29 mouse cellular contexts compared by ENCODE assay signal in genomic region chr13:72023666-72024065, GRCm38 (mm10).
DNase-seq lines count a peak whose midpoint lies in the region; ATAC-seq and TF ChIP-seq lines count a peak whose summit lies in the region.
"Had no signal": no experiment of that assay in that cellular context is flagged by ENCODE, and none has a peak within 500 bp of the region (broad histone marks: within the 10 kb centered on the region; RNA-seq: fewer than 3 reads in every experiment).

No protein-coding gene starts in this region.

- H3K9ac ChIP-seq in heart, adult 2 months (ENCODE audit: low read depth, low read length) = no peak overlapping the region
- H3K9ac ChIP-seq in heart, embryonic 11.5 days (ENCODE audit: low read depth, low read length) = no peak overlapping the region
- no peak overlapping the region for H3K9ac ChIP-seq in heart, embryonic 13.5 days
- no peak overlapping the region for H3K9ac ChIP-seq in hindbrain, embryonic 11.5 days (ENCODE audit: low read depth, low read length)
- H3K9ac ChIP-seq: embryonic facial prominence, embryonic 12.5 days; hindbrain, embryonic 15.5 days; kidney, embryonic 15.5 days; limb, embryonic 15.5 days; liver, embryonic 13.5 days; midbrain, embryonic 13.5 days; neural tube, embryonic 12.5 days had no signal

- no peak for ATAC-seq in heart, embryonic 11.5 days (replicated peaks; ENCODE audit: insufficient number of reproducible peaks, low FRiP score, low TSS enrichment)
- no peak for ATAC-seq in heart, embryonic 13.5 days (ENCODE audit: extremely low read depth, insufficient number of reproducible peaks, low FRiP score, low TSS enrichment)
- no peak for ATAC-seq in hindbrain, embryonic 11.5 days (ENCODE audit: low FRiP score)
- ATAC-seq: forebrain, embryonic 14.5 days; inflammation-experienced regulatory T-cells, adult 6 months; midbrain, embryonic 13.5 days; Patski had no signal

- no peaks in the 10 kb centered on the region for H3K36me3 ChIP-seq in heart, adult 2 months (ENCODE audit: control insufficient read depth, insufficient read depth, low read length)
- H3K36me3 ChIP-seq in heart, embryonic 11.5 days (ENCODE audit: control insufficient read depth, insufficient read depth, low read length) = no peaks in the 10 kb centered on the region
- H3K36me3 ChIP-seq in heart, embryonic 13.5 days = no peaks in the 10 kb centered on the region
- no peaks in the 10 kb centered on the region for H3K36me3 ChIP-seq in hindbrain, embryonic 11.5 days (ENCODE audit: control insufficient read depth, insufficient read depth, low read length)
- H3K36me3 ChIP-seq: embryonic facial prominence, embryonic 12.5 days; hindbrain, embryonic 15.5 days; kidney, embryonic 15.5 days; limb, embryonic 15.5 days; liver, embryonic 13.5 days; midbrain, embryonic 13.5 days; neural tube, embryonic 12.5 days had no signal

- no peak overlapping the region for H3K4me3 ChIP-seq in heart, adult 2 months
- no peak overlapping the region for H3K4me3 ChIP-seq in heart, embryonic 11.5 days (ENCODE audit: low read depth, low read length)
- H3K4me3 ChIP-seq in heart, embryonic 13.5 days = no peak overlapping the region
- no peak overlapping the region for H3K4me3 ChIP-seq in hindbrain, embryonic 11.5 days (ENCODE audit: low read depth, low read length)
- H3K4me3 ChIP-seq: embryonic facial prominence, embryonic 12.5 days; hindbrain, embryonic 15.5 days; kidney, embryonic 15.5 days; layer of hippocampus, adult 2 months; limb, embryonic 15.5 days; liver, embryonic 13.5 days; midbrain, embryonic 13.5 days; neural tube, embryonic 12.5 days had no signal

- TF ChIP-seq EP300 in heart, adult 2 months (IDR thresholded peaks at IDR 0.05; ENCODE audit: insufficient read depth, low read depth, low read length) = no peak

- H3K27ac ChIP-seq in heart, adult 2 months = no peak overlapping the region
- no peak overlapping the region for H3K27ac ChIP-seq in heart, embryonic 11.5 days (ENCODE audit: low read depth, low read length)
- H3K27ac ChIP-seq in heart, embryonic 13.5 days (replicated peaks) = peak overlapping the region; percentile 37
- no peak overlapping the region for H3K27ac ChIP-seq in hindbrain, embryonic 11.5 days (ENCODE audit: low read depth, low read length)
- H3K27ac ChIP-seq: embryonic facial prominence, embryonic 12.5 days; hindbrain, embryonic 15.5 days; kidney, embryonic 15.5 days; layer of hippocampus, adult 2 months; limb, embryonic 15.5 days; liver, embryonic 13.5 days; macrophage; midbrain, embryonic 13.5 days; neural tube, embryonic 12.5 days had no signal

- WGBS in heart, adult 2 months = 33% methylated on average over 5 of the region's 5 CpGs
- WGBS in heart, embryonic 11.5 days (ENCODE audit: insufficient replicate concordance) = 20% methylated on average over 5 of the region's 5 CpGs
- 24% methylated on average over 5 of the region's 5 CpGs for WGBS in heart, embryonic 13.5 days
- WGBS in hindbrain, embryonic 11.5 days = 71% methylated on average over 5 of the region's 5 CpGs

- TF ChIP-seq POLR2A in heart, adult 2 months (IDR thresholded peaks at IDR 0.05; ENCODE audit: insufficient read depth, low read depth, low read length) = no peak

- H3K4me1 ChIP-seq in heart, adult 2 months (ENCODE audit: control insufficient read depth, insufficient read depth, low read length) = no peaks in the 10 kb centered on the region
- no peaks in the 10 kb centered on the region; the same call in 1 of the 2 replicates for H3K4me1 ChIP-seq in heart, embryonic 11.5 days (ENCODE audit: control insufficient read depth, insufficient read depth, low read length)
- peaks cover 19% of the 10 kb centered on the region for H3K4me1 ChIP-seq in heart, embryonic 13.5 days
- H3K4me1 ChIP-seq in hindbrain, embryonic 11.5 days (replicated peaks; ENCODE audit: control insufficient read depth, insufficient read depth, low read length) = no peaks in the 10 kb centered on the region
- H3K4me1 ChIP-seq: embryonic facial prominence, embryonic 12.5 days; kidney, embryonic 15.5 days; limb, embryonic 15.5 days; liver, embryonic 13.5 days had no signal

- TF ChIP-seq CTCF in heart, adult 2 months (IDR thresholded peaks at IDR 0.05) = no peak

- H3K79me2 ChIP-seq in heart, adult 2 months (replicated peaks; ENCODE audit: control insufficient read depth, insufficient read depth, low read length) = no peaks in the 10 kb centered on the region

- H3K9me3 ChIP-seq in heart, embryonic 11.5 days (replicated peaks; ENCODE audit: control insufficient read depth, low read length) = no peaks in the 10 kb centered on the region
- H3K9me3 ChIP-seq in heart, embryonic 13.5 days = no peaks in the 10 kb centered on the region
- no peaks in the 10 kb centered on the region for H3K9me3 ChIP-seq in hindbrain, embryonic 11.5 days (ENCODE audit: control insufficient read depth, low read length)
- H3K9me3 ChIP-seq: embryonic facial prominence, embryonic 12.5 days; hindbrain, embryonic 15.5 days; limb, embryonic 15.5 days; neural tube, embryonic 12.5 days had no signal

- no peaks in the 10 kb centered on the region for H3K27me3 ChIP-seq in heart, adult 2 months (ENCODE audit: control insufficient read depth, insufficient read depth, low read length)
- no peaks in the 10 kb centered on the region for H3K27me3 ChIP-seq in heart, embryonic 11.5 days (ENCODE audit: control insufficient read depth, insufficient read depth, low read length)
- H3K27me3 ChIP-seq in heart, embryonic 13.5 days (replicated peaks) = no peaks in the 10 kb centered on the region
- no peaks in the 10 kb centered on the region for H3K27me3 ChIP-seq in hindbrain, embryonic 11.5 days (ENCODE audit: control insufficient read depth, insufficient read depth, low read length)
- H3K27me3 ChIP-seq: embryonic facial prominence, embryonic 12.5 days; limb, embryonic 15.5 days; liver, embryonic 13.5 days; neural tube, embryonic 12.5 days; Patski had no signal

- peak; percentile 17 to 31 for DNase-seq in heart, adult 2 months
- DNase-seq in heart, postnatal 10 days = peak; percentile 42 to 59
- no peak for DNase-seq in hindbrain, embryonic 11.5 days (ENCODE audit: low spot score)
- no peak for DNase-seq in left cerebral cortex, adult 8-10 months (ENCODE audit: low spot score in 2 of 2)
- no peak for DNase-seq in thymus, postnatal 14 days
- DNase-seq: adrenal gland, postnatal 10 days; cerebellum, adult 11 months; cerebellum, adult 9-10 months; embryo, embryonic 11 days; gastrocnemius, postnatal 25 days; kidney, adult 18-20 months; kidney, postnatal 36 days; left cerebral cortex, postnatal 4 days; liver, embryonic 13.5 days; lung, adult 18-20 months; lung, postnatal 10 days had no signal

- no peak overlapping the region for H3K4me2 ChIP-seq in heart, embryonic 11.5 days
- H3K4me2 ChIP-seq in heart, embryonic 13.5 days = peak overlapping the region; percentile 16; the same call in 1 of the 2 replicates
- no peak overlapping the region for H3K4me2 ChIP-seq in hindbrain, embryonic 11.5 days (replicated peaks; ENCODE audit: low read depth, low read length)
- H3K4me2 ChIP-seq: embryonic facial prominence, embryonic 12.5 days; hindbrain, embryonic 15.5 days; kidney, embryonic 15.5 days; limb, embryonic 15.5 days; liver, embryonic 13.5 days; midbrain, embryonic 13.5 days; neural tube, embryonic 12.5 days had no signal

- intact Hi-C loops in heart, adult 2 months (cut with DNase I) = no loop called here
- intact Hi-C loops in heart, postnatal 10 days (cut with DNase I) = no loop called here

Comparison
In these comparisons a context has a peak if more than half of its experiments do, and no peak if none do; other contexts are left out.
1. DNase-seq: peak in heart, adult 2 months (2 of 2) and heart, postnatal 10 days (2 of 2); none in hindbrain, embryonic 11.5 days (single experiment), left cerebral cortex, adult 8-10 months (0 of 2) and thymus, postnatal 14 days (single experiment).